Mouse (Mus musculus) cerebellum, adult 9-11 months (tissue): Measurements from ENCODE around the gene Abhd4.
A peak's percentile ranks its signal among the peaks of the same experiment; 100 is the strongest.

Source experiments
- DNase-seq: peaks from one replicate; pipeline ENCODE4 v3.0.0; 2022

The Abhd4 gene

DNA sequence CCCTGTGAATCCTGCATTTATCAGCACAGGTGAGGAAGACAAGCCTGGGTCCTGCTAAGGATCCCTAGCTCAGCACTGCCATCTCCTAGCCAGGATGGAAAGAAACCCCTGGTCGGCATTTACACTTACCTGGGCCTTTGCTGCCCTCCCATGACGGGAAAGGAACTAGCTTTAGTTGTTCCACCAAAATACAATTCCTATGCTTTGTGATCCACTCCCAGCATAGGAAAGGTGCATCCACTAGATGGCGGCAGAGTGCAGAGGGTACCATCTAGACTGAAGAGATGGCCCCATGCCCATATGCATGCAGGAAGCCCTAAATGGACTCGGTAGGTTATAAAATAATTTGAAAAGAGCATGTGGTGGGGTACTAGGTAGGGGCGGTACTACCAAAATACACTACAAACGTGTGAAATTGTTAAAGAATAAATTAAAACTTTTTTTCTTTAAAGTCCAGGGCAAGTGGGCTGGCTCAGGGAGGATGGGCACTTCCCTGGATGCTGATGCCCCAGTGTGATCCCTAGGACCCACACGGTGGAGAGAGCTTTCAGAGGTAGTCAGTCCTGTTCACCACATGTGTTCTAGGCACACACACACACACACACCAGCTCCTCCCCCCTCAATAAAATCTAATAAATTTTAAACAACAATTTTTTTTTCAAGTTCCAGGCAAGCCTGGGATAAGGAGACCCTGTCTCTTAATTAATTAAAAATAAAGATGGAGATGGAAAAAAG is 14.8 kb upstream of the Abhd4 start:
- peak; percentile 65 for DNase-seq

DNA sequence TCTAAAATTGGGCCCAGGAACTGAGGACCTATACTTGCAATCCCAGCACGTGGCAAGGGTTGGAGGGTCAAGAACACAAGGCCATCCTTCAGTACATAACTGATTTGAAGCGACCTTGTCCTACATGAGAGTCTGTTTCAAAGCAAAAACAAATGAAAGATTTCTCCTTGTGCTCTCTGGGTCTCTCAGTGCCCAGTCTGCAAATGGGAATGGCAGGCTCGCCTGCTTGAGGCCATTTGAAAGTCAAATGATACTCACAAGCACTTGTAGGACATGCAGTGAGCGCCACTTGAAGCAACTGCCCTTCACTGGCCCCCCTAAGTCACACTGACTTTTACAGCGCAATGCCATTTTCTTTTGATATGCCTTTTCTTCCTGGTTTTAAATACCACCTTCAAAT is 13.4 kb upstream of the Abhd4 start:
- no peak for DNase-seq

DNA sequence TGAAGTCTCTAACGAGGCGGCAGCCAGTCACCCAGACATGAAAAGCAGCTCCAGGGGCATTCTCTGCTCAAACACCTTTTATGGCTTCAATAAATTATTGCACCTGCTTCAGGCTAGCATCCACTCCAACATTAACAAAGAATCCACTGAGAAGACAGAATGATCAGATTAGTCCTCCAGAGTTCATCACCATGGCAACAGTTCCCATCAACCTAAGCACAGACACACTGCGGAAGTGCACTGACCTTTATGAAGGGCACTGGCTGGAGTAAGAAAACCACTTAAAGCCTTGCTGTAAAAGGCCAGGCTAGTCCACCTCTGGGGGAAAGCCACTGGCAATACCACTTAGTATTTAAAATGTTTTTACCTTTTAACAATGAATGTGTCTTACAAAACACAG is 9.8 kb upstream of the Abhd4 start:
- no peak for DNase-seq

DNA sequence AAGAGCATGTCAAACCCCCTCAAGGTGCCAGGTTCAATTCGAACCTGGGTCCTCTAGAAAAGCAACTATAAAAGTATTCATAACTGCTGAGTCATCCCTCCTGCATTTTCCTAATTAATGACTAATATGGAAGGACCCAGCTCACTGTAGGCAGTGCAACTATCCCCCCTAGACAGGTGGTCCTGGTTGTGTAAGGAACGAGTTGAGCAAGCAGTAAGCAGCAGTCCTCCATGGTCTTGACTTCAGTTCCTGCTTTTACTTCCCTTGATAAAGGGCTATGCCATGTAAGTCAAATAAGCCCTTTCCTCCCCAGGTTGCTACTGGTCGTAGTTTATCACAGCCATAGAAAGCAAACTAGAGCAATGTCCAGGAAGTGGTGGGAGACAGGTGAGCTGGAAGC is 7.8 kb upstream of the Abhd4 start:
- DNase-seq = no peak

DNA sequence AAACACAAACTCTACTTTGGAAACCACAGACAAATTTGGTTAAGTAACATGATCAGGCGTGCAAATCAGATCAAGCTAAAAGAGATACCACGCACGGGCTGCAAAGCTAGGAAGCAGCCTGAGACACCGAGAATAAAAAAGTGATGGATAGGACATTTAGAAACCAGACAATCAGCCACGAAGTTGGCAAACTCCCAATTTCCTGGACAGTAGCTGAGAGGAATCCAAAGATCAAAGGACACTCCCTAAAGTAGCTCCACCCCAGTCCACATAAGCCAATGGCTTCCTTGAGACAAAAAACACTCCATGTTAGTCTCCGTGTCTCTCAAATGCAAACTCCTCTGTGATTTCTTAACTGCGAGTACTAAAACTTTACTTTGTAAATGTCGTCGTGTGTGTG is 4.7 kb upstream of the Abhd4 start:
- no peak for DNase-seq

DNA sequence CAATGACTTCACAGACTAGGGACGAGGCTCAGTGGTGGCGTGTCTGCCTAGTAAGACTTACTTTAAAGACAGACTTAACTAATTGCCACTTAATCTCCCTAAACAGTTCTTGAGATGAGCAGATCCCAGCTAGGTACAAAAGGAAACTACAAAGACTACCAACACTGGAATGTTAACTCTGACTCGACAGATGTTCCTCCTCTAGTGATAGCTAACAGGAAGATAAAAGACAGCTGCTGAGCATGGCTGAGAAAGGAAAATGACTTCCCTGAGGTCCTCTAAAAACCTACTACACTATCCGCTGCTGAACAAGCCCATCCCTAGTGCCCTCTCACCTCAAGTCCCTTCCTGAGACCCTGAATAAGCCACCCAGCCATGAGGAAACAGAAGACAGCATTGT is 3.9 kb upstream of the Abhd4 start:
- DNase-seq = no peak

DNA sequence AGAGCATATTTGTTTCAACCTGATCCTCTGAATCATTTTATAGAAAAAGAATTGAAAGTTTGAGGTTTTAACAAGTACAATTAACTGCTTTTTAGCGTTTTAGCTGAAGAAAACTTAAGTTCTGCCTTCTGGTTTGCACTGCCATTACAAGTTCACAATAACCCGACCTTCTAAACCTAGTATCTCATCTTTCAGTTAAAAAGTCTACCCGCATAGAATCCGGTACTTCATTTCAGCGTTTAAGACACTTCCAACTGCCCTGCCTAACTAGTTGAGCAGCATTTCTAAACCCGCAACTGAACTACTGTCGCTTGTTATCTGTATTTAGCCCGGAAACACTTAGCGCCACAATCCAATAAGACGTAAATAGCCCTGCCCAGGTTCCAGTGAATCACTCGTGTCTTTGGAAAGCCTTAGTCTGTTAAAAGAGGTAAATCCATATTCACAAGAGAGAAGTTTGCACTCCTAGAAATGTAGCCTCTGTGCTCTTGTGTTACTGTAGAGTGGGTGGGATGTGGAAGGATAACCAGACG is 748 bp downstream of the Abhd4 start:
- peak; percentile 21 for DNase-seq

DNA sequence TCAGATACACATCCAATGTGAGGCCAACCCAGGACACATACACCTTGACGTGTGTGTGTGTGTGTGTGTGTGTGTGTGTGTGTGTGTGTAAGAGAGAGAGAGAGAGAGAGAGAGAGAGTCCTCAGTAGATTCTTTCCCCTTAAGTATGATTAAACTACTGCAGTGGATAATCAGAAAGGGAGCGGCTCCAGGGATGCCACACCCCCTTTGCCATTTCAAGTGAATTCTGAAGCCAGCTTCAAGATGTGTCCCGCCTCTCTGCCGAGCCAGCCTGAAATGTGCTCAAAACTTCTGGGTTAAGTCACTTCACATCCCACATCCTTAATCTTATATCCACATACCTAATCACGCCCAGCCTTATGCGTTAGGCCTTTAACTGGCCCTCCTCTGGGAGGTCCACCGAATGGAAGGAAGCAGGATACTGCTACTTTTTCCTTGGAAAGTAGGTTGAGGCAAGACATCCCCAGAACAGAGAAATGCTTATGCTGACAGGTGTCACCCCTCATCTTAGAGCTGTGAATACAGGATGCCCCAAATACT is 4.2 kb downstream of the Abhd4 start:
- no peak for DNase-seq

DNA sequence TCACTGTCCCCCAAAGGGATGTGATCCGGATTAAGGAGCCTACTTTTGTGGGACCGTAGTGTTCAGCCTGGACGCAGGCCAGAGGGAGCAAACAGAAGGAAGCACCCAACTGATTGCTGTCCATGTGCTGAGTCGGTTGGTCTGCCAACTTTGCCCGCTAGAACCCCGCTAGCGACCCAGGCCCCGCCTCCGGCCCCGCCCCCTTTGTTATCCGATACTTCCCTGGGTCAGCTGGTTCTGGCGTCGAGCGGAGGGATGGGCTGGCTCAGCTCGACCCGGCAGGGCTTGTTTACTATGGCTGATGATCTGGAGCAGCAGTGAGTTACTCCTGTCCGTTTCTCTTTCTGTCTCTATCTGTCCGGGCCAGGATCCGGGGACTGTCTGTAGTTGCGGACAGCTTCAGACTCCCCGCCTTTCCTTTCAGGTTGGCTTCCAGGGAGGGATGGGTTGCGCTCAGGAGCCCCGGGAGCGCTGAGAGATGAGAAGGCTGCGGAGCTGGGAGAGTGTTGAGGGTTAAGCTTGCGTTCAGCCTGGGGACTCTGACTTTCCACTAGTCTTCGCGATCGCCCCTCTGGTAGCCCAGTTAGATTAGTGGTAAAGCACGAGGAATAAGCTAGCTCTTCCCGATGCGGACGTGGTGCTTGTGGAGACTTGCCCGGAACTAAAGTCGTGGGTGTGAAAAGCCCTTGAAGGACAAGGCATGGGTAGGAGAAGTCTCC is 5.2 kb downstream of the Abhd4 start:
- DNase-seq = peak; percentile 90

DNA sequence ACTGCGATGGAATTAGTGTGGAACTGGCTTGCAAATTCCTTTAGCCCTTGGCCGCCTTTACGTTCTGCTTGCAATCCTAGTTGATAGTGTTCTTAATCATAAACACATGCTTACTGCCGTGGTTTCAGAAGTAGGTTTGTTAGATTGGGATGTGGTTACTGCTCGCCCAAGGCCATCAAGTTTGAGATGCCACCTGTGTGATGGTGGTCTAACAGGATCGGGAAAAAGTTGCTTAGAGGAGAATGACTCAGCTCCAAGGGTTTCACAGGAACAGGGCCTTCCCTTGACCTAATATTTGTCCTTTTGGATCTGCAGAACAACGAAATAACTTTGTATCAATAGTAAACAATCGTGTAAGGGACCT is 5.7 kb downstream of the Abhd4 start:
- no peak for DNase-seq

DNA sequence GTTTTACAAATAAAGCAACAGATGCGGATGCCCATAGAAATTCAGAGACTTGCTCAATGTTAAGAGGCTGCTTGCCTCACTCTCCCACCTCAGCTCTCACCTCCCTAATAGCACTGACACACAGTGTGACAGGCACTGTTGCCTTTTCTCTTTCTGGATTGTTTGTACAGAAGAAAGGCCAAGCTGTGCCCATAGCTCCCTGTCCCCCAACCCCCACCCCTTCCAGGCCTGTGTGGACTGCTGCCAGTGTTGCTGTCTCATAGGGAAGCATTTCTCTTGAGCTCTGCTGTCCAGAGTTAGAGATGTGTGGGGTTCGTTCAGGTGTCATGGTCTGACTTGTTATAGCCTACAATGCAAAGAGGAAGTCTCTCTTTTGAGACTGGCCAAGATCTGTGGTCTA is 6.2 kb downstream of the Abhd4 start:
- DNase-seq = peak; percentile 45

DNA sequence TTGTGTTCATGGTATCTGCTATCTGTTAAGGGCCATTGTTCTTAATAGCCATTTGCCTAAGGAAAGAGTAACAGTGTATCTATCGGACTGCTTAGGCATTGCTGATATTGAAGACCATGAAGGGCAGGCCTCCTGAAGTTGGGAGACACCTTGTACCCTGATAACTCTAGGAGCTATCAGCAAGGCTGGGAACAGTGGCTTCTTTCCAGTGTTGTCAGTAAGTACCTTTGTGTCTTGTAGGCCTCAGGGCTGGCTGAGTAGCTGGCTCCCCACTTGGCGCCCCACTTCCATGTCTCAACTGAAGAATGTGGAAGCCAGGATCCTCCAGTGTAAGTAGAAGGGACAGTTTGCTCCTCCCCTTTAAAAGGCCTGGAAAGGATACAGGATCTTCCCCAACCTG is 7.4 kb downstream of the Abhd4 start:
- no peak for DNase-seq

DNA sequence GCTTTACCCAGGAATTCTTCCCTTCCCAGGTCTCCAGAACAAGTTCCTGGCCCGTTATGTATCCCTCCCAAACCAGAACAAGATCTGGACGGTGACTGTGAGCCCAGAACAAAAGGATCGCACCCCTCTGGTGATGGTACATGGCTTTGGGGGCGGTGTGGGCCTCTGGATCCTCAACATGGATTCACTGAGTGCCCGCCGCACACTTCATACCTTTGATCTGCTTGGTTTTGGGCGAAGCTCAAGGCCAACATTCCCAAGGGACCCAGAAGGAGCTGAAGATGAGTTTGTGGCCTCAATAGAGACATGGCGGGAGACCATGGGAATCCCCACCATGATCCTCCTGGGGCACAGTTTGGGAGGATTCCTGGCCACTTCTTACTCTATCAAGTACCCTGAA is 8.6 kb downstream of the Abhd4 start:
- no peak for DNase-seq

DNA sequence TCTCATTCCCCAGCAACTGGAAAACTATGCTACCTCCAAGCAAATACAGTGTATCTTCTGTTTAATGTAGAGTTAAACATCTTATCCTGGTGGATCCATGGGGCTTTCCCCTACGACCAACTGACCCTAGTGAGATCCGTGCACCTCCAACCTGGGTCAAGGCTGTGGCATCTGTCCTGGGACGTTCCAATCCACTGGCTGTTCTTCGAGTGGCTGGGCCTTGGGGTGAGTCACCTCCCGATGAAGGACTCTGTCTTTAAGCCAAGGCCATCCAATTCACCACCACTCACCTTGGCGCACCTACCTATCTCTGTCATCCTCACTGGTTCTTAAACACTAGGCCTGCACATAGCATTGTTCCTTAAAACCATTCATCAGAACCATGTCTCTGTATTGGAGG is 9.1 kb downstream of the Abhd4 start:
- no peak for DNase-seq

DNA sequence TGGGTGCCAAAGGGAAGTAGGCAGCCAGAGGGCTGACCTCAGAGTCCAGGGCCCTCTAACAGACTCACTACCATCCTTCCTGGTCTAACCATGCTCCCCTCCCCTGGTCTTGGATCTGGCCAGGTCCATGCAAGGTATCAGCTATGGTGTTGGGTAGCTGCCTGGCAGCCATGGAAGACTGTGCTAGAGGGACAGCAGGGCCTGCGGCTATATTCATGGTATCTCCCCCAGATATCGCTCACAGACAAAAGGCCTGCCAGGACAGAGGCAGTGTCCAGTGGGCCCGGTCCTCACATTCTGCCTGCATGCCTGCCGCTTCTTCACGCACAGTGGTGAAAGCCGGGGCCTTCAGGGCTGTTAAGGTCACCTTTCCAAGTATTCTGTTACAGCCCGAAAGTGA is 10.2 kb downstream of the Abhd4 start:
- no peak for DNase-seq

DNA sequence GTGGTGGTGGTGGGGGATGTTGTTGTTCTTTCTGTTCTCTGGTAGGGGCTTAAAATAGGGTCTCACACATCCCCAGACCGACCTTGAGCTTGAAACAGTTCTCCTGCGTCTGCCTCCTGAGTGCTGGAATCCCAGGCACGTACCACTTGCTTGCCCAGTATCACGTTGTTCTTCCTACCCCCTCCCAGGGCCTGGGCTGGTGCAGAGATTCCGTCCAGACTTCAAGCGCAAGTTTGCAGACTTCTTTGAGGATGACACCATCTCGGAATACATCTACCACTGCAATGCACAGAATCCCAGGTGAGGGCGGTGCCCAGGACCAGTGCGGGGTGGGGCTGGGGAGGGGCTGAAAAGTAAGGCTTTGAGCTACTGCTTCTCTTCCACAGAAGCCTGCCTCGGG is 11.1 kb downstream of the Abhd4 start:
- DNase-seq = no peak

DNA sequence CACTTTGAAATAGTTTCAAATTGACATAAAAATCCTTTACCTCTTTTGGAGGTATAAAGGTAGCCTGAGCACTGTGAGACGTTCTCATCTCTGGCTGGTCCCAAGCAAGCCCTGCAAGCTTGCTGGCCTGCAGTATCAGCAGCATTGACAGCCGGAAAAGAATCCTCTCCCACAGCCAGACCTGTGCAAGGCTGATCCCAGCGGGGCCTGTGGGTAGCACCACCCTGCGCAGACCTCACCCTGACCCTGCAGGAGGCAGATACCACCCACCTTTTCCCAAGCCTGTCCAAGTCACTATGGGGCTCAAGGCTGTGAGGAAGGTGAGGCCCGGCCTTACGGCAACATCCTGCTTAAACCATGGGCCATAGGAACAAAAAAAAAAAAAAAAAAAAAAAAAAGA is 12.0 kb downstream of the Abhd4 start:
- no peak for DNase-seq

DNA sequence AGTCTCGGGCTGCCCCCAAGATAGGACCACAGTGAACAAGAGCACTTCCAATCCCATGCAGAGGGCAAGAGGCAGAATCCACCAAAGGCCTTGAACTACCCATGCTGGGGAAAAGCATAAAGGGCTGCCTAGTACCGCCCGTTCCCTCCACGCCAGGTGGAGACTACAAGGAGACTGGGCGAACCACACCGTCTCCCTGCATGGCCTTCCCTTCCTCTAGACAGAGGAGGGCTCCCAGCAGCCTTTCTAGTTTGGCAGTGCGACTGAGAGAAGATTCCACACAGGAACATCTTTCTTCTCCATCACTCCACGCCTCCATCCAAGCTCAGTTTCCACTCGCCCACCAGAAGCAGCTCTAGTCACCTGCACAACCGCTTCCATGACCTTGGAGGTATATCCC is 14.0 kb downstream of the Abhd4 start:
- no peak for DNase-seq

DNA sequence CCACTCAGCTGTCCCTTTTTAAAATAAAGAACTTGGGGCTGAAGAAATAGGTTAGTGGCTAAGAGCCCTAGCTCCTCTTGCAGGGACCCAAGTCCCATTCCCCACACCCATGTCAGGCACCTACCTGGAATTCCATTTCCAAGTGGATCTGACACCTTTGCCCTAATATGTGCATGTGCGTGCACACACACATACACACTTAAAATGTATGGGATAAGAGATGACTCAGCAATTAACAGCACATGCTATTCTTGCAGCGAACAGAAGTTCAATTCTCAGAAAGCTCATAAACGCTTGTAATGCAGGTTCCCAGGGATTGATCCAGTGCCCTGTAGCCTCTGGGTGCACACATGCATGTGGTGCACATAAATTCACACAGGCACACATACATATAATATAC is 15.6 kb downstream of the Abhd4 start:
- no peak for DNase-seq

DNA sequence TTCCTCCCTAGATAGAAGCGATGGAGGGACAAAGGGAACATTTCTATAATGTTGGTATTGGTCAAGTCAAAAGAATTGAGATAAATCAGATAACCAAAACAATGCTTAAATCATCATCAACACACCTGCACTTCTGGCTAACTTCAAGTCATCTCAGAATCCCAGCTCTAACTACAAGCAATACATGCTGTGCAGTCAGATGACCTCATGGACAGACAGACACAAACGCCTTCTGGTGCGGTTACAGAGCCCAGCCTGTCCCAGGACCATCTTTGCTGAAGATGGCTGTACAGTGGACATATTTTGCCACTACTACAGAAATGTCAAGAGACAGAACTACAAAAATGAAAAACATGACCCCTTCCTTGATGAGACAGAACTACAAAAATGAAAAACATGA is 16.4 kb downstream of the Abhd4 start:
- DNase-seq = no peak

DNA sequence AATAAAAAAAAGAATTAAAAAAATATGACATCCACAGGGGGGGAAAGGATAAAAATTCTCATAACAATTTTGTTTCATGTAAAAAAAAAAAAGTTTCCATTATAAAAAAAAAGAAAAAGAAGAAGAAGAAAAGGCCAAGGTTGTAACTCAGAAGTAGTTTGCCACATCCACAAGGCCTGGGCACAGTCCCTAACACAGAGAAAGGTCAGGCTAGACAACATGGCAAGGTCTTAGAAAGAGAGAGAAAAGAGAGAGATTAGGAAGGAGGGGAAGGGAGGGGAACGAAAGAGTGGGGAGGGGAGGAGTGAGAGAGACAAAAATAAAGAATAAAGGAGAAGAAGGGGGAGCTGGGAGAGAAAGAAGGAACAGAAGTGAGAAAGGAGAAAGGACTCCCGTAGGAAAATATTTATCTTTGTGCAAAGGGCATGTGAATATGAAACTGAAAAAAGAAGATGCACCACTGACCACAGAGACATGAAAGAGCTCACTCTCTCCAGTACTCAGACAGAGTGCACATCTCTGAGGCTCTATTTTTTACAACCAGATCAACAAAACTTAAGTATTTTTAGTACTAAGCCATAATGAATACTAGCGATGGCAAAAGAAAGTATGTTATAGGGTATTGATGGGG is 18.1 kb downstream of the Abhd4 start:
- no peak for DNase-seq

DNA sequence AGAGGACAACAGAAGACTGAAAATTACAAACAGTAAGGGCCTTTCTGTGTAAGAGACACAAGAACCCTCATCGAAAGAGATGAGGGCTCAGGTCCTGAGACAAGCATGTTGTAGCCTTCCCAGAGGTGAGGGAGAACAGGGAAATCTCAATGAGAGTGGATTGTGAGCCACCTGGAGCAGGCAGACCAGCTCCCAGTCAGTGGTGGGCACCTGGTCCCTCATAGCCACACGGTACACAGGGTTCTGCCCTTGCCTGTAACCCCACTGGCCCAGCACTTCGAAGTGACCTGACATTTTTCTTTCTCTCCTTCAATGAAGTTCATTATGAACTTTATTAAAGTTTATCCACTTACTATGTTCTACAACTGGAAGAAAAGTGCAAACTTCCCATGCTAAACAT is 18.7 kb downstream of the Abhd4 start:
- DNase-seq = no peak

DNA sequence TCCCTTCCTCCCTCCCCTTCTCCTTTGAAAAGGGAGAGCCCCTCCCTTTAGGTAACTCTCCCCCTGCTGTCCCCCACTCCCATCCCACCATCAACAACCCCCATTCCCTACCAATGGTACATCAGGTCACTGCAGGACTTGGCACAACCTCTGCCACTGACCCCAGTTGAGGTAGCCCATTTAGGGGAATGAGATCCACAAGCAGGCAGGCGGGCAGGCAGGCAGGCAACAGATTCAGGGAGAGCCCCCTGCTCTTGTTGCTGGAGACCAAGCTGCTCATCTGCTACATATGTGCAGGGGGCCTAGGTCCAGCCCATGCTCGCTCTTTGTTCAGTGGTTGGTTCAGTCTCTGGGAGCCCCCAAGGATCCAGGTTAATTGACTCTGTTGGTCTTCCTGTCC is 22.5 kb downstream of the Abhd4 start:
- no peak for DNase-seq

DNA sequence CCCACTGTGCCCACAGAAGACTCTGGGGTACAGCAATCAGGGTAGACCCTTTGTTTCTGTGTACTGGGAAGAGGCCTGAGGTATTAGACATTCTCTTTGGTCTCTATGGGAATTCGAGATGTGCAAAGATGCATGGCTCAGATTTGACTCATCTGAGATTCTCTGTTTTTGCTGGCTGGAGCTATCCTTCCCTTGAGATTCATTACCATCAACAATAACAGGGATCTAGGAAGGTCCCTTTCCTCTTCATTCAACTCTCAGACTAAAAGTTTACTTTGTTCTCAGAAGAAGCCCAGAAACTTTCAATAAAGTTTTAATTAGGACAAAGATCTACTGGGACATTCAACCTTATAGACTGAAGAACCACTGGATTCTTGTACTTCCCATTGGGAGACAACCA is 30.9 kb downstream of the Abhd4 start, which contains the start of gene Olfr49:
TSS of gene Olfr49 (minus strand) at position 101 of the 400 bp plus-strand sequence.
- no peak for DNase-seq
